Mouse (Mus musculus) cortical plate, adult 2 months (tissue): Measurements from ENCODE around the gene Gfi1.

Source experiments
- CTCF ChIP-seq: fragments of 200-500 bp; IDR thresholded peaks from 2 replicates; pipeline ENCODE4 v1.5.1; 2011; ENCODE audit warnings: mild to moderate bottlenecking, control low read depth, low read length; ENCODE audit not compliant: insufficient read depth; ENCODE audit errors: extremely low read depth
- POLR2A ChIP-seq: fragments of 200-500 bp; IDR thresholded peaks from 2 replicates; pipeline ENCODE4 v1.6.1; 2011; ENCODE audit warnings: mild to moderate bottlenecking, low read length, control low read depth; ENCODE audit not compliant: insufficient read depth; ENCODE audit errors: extremely low read depth

GRCm38 (mm10) chr5:107681300-107681699 is 44.5 kb downstream of the Gfi1 start:
- TF ChIP-seq POLR2A (no peak), CTCF (no peak)
